Mouse (Mus musculus) liver, adult 2 months (tissue): ENCODE results near the gene Hmgcs1.

ENCODE experiments used
- CTCF ChIP-seq: fragments of 200-500 bp; IDR thresholded peaks from 2 replicates; pipeline ENCODE4 v1.5.1; 2011; ENCODE audit warnings: low read depth, low read length, control low read depth
- POLR2A ChIP-seq: fragments of 200-500 bp; IDR thresholded peaks from 2 replicates; pipeline ENCODE4 v1.6.1; 2011; ENCODE audit warnings: low read length, control low read depth; ENCODE audit not compliant: insufficient read depth; ENCODE audit errors: extremely low read depth

- TF ChIP-seq CTCF (peak; percentile 35; the same call in 1 of the 2 replicates), POLR2A (no peak)
Measured at GRCm38 (mm10) chr13:119724541-119724940, 34.4 kb downstream of the Hmgcs1 start.
